Mouse (Mus musculus): ENCODE measurements around the gene Ubac2. TPM values are rescaled to one million over a fixed set of nuclear protein-coding genes. Genes with fewer than 3 reads are reported as not detected.
"Not testable (repeated sequence)": the region's sequence is repeated elsewhere in the genome, so short reads cannot be mapped to it uniquely, and the experiment has no call there.

The Ubac2 gene
- polyA plus RNA-seq, 1 experiment from 2014 or later = 48.9 TPM

- H3K36me3 ChIP-seq (ENCODE audit: control insufficient read depth, insufficient read depth, low read length) = no peaks in the 10 kb centered on the region
- no peaks in the 10 kb centered on the region for H3K4me1 ChIP-seq (ENCODE audit: control insufficient read depth, insufficient read depth, low read depth, low read length)
- H3K27ac ChIP-seq (ENCODE audit: low read depth, low read length) = no peak overlapping the region
- H3K27me3 ChIP-seq (replicated peaks; ENCODE audit: control insufficient read depth, insufficient read depth, low read length) = no peaks in the 10 kb centered on the region; the same call in 1 of the 2 replicates
- no peak overlapping the region for H3K4me2 ChIP-seq (ENCODE audit: low read length)
- 79% methylated on average over 3 of the region's 3 CpGs for WGBS
- H3K9me3 ChIP-seq (ENCODE audit: control insufficient read depth, low read length) = no peaks in the 10 kb centered on the region
- H3K4me3 ChIP-seq (ENCODE audit: low read length) = no peak overlapping the region
- H3K9ac ChIP-seq (ENCODE audit: low read depth, low read length) = no peak overlapping the region
- no peak for ATAC-seq
Observed at GRCm38 (mm10) chr14:121866574-121866973, 11.8 kb upstream of the Ubac2 start.

GRCm38 (mm10) chr14:121869111-121869510 lies 9.3 kb upstream of the Ubac2 start:
- Histone ChIP-seq H3K4me3 (ENCODE audit: low read length) (no peak overlapping the region), H3K4me1 (ENCODE audit: control insufficient read depth, insufficient read depth, low read depth, low read length) (no peaks in the 10 kb centered on the region), H3K9me3 (ENCODE audit: control insufficient read depth, low read length) (no peaks in the 10 kb centered on the region), H3K36me3 (ENCODE audit: control insufficient read depth, insufficient read depth, low read length) (no peaks in the 10 kb centered on the region), H3K27ac (ENCODE audit: low read depth, low read length) (no peak overlapping the region), H3K27me3 (replicated peaks; ENCODE audit: control insufficient read depth, insufficient read depth, low read length) (no peaks in the 10 kb centered on the region), H3K9ac (ENCODE audit: low read depth, low read length) (no peak overlapping the region), H3K4me2 (ENCODE audit: low read length) (no peak overlapping the region)
- ATAC-seq = no peak
- WGBS = 61% methylated on average over 1 of the region's 1 CpGs

GRCm38 (mm10) chr14:121872760-121873159 lies 5.7 kb upstream of the Ubac2 start:
- no peak for ATAC-seq
- H3K27ac ChIP-seq (ENCODE audit: low read depth, low read length) = no peak overlapping the region
- no peaks in the 10 kb centered on the region for H3K36me3 ChIP-seq (ENCODE audit: control insufficient read depth, insufficient read depth, low read length)
- H3K27me3 ChIP-seq (replicated peaks; ENCODE audit: control insufficient read depth, insufficient read depth, low read length) = no peaks in the 10 kb centered on the region
- H3K9me3 ChIP-seq (ENCODE audit: control insufficient read depth, low read length) = no peaks in the 10 kb centered on the region
- no peak overlapping the region for H3K9ac ChIP-seq (ENCODE audit: low read depth, low read length)
- WGBS = 86% methylated on average over 1 of the region's 1 CpGs
- H3K4me3 ChIP-seq (ENCODE audit: low read length) = no peak overlapping the region
- no peak overlapping the region for H3K4me2 ChIP-seq (ENCODE audit: low read length)
- H3K4me1 ChIP-seq (ENCODE audit: control insufficient read depth, insufficient read depth, low read depth, low read length) = peaks cover 3% of the 10 kb centered on the region; the same call in 1 of the 2 replicates

- WGBS = 83% methylated on average over 2 of the region's 2 CpGs
- Histone ChIP-seq H3K9ac (ENCODE audit: low read depth, low read length) (no peak overlapping the region), H3K27ac (ENCODE audit: low read depth, low read length) (no peak overlapping the region), H3K4me3 (ENCODE audit: low read length) (no peak overlapping the region), H3K36me3 (ENCODE audit: control insufficient read depth, insufficient read depth, low read length) (no peaks in the 10 kb centered on the region), H3K27me3 (replicated peaks; ENCODE audit: control insufficient read depth, insufficient read depth, low read length) (no peaks in the 10 kb centered on the region), H3K9me3 (ENCODE audit: control insufficient read depth, low read length) (no peaks in the 10 kb centered on the region), H3K4me1 (ENCODE audit: control insufficient read depth, insufficient read depth, low read depth, low read length) (peaks cover 3% of the 10 kb centered on the region; the same call in 1 of the 2 replicates), H3K4me2 (ENCODE audit: low read length) (no peak overlapping the region)
- no peak for ATAC-seq
Observed at GRCm38 (mm10) chr14:121873172-121873571, 5.2 kb upstream of the Ubac2 start.

- H3K27me3 ChIP-seq (replicated peaks; ENCODE audit: control insufficient read depth, insufficient read depth, low read length) = no peaks in the 10 kb centered on the region
- WGBS = 90% methylated on average over 4 of the region's 4 CpGs
- no peaks in the 10 kb centered on the region for H3K9me3 ChIP-seq (ENCODE audit: control insufficient read depth, low read length)
- no peak for ATAC-seq
- H3K36me3 ChIP-seq (ENCODE audit: control insufficient read depth, insufficient read depth, low read length) = no peaks in the 10 kb centered on the region
- H3K4me2 ChIP-seq (ENCODE audit: low read length) = no peak overlapping the region
- H3K4me3 ChIP-seq (ENCODE audit: low read length) = no peak overlapping the region
- H3K27ac ChIP-seq (ENCODE audit: low read depth, low read length) = no peak overlapping the region
- H3K9ac ChIP-seq (ENCODE audit: low read depth, low read length) = no peak overlapping the region
- peaks cover 3% of the 10 kb centered on the region; the same call in 1 of the 2 replicates for H3K4me1 ChIP-seq (ENCODE audit: control insufficient read depth, insufficient read depth, low read depth, low read length)
Observed at GRCm38 (mm10) chr14:121873646-121874045, 4.8 kb upstream of the Ubac2 start.

- H3K27ac ChIP-seq (ENCODE audit: low read depth, low read length); ATAC-seq; H3K4me3 ChIP-seq (ENCODE audit: low read length); H3K9ac ChIP-seq (ENCODE audit: low read depth, low read length); H3K4me2 ChIP-seq (ENCODE audit: low read length); H3K36me3 ChIP-seq (ENCODE audit: control insufficient read depth, insufficient read depth, low read length); H3K9me3 ChIP-seq (ENCODE audit: control insufficient read depth, low read length); H3K27me3 ChIP-seq (replicated peaks; ENCODE audit: control insufficient read depth, insufficient read depth, low read length): not testable (repeated sequence)
- 80% methylated on average over 2 of the region's 2 CpGs for WGBS
- peaks cover 16% of the 10 kb centered on the region for H3K4me1 ChIP-seq (ENCODE audit: control insufficient read depth, insufficient read depth, low read depth, low read length)
Observed at GRCm38 (mm10) chr14:121876190-121876589, 2.2 kb upstream of the Ubac2 start.

GRCm38 (mm10) chr14:121876860-121877259 lies 1.6 kb upstream of the Ubac2 start:
- no peaks in the 10 kb centered on the region for H3K27me3 ChIP-seq (replicated peaks; ENCODE audit: control insufficient read depth, insufficient read depth, low read length)
- 89% methylated on average over 2 of the region's 2 CpGs for WGBS
- H3K4me2 ChIP-seq (ENCODE audit: low read length) = no peak overlapping the region
- no peaks in the 10 kb centered on the region for H3K36me3 ChIP-seq (ENCODE audit: control insufficient read depth, insufficient read depth, low read length)
- no peak for ATAC-seq
- no peak overlapping the region for H3K27ac ChIP-seq (ENCODE audit: low read depth, low read length)
- H3K9ac ChIP-seq (ENCODE audit: low read depth, low read length) = no peak overlapping the region
- H3K4me3 ChIP-seq (ENCODE audit: low read length) = no peak overlapping the region
- no peaks in the 10 kb centered on the region for H3K9me3 ChIP-seq (ENCODE audit: control insufficient read depth, low read length)
- peaks cover 16% of the 10 kb centered on the region for H3K4me1 ChIP-seq (ENCODE audit: control insufficient read depth, insufficient read depth, low read depth, low read length)

- Histone ChIP-seq H3K4me2 (ENCODE audit: low read length) (peak overlapping the region; percentile 77), H3K9ac (ENCODE audit: low read depth, low read length) (peak overlapping the region; percentile 72), H3K9me3 (ENCODE audit: control insufficient read depth, low read length) (no peaks in the 10 kb centered on the region), H3K27ac (ENCODE audit: low read depth, low read length) (peak overlapping the region; percentile 85), H3K36me3 (ENCODE audit: control insufficient read depth, insufficient read depth, low read length) (no peaks in the 10 kb centered on the region), H3K4me1 (ENCODE audit: control insufficient read depth, insufficient read depth, low read depth, low read length) (peaks cover 16% of the 10 kb centered on the region), H3K27me3 (replicated peaks; ENCODE audit: control insufficient read depth, insufficient read depth, low read length) (no peaks in the 10 kb centered on the region), H3K4me3 (ENCODE audit: low read length) (peak overlapping the region; percentile 91)
- ATAC-seq = no peak
- WGBS = 38% methylated on average over 8 of the region's 8 CpGs
Observed at GRCm38 (mm10) chr14:121877640-121878039, 780 bp upstream of the Ubac2 start.

GRCm38 (mm10) chr14:121878859-121879206 lies 413 bp downstream of the Ubac2 start:
- H3K36me3 ChIP-seq (ENCODE audit: control insufficient read depth, insufficient read depth, low read length) = no peaks in the 10 kb centered on the region
- 1% methylated on average over 19 of the region's 27 CpGs for WGBS
- peak overlapping the region; percentile 13; the same call in 1 of the 2 replicates for H3K27ac ChIP-seq (ENCODE audit: low read depth, low read length)
- H3K4me2 ChIP-seq (ENCODE audit: low read length) = peak overlapping the region; percentile 85
- peaks cover 16% of the 10 kb centered on the region for H3K4me1 ChIP-seq (ENCODE audit: control insufficient read depth, insufficient read depth, low read depth, low read length)
- H3K9me3 ChIP-seq (ENCODE audit: control insufficient read depth, low read length) = no peaks in the 10 kb centered on the region
- peak overlapping the region; percentile 71 for H3K9ac ChIP-seq (ENCODE audit: low read depth, low read length)
- ATAC-seq = no peak
- H3K27me3 ChIP-seq (replicated peaks; ENCODE audit: control insufficient read depth, insufficient read depth, low read length) = no peaks in the 10 kb centered on the region
- peak overlapping the region; percentile 91 for H3K4me3 ChIP-seq (ENCODE audit: low read length)
